Comparison of ENCODE assay signal across 9 mouse cellular contexts in genomic region chr19:3855091-3855490, GRCm38 (mm10). TPM values are rescaled to one million over a fixed set of nuclear protein-coding genes. Genes with fewer than 3 reads are reported as not detected.
DNase-seq lines count a peak whose midpoint lies in the region; ATAC-seq and TF ChIP-seq lines count a peak whose summit lies in the region.
"Had no signal": no experiment of that assay in that cellular context is flagged by ENCODE, and none has a peak within 500 bp of the region (broad histone marks: within the 10 kb centered on the region; RNA-seq: fewer than 3 reads in every experiment).

No protein-coding gene starts in this region.

- H3K27me3 ChIP-seq in forebrain, embryonic 11.5 days (ENCODE audit: control insufficient read depth, insufficient read depth, low read length): no peaks in the 10 kb centered on the region
- H3K27me3 ChIP-seq in forebrain, embryonic 16.5 days (replicated peaks; ENCODE audit: control insufficient read depth, insufficient read depth, low read length): no peaks in the 10 kb centered on the region
- no peaks in the 10 kb centered on the region for H3K27me3 ChIP-seq in midbrain, embryonic 13.5 days
- no peaks in the 10 kb centered on the region for H3K27me3 ChIP-seq in midbrain, embryonic 10.5 days (ENCODE audit: low read depth, poor library complexity, severe bottlenecking)
- no peaks in the 10 kb centered on the region for H3K27me3 ChIP-seq in limb, embryonic 13.5 days
- H3K27me3 ChIP-seq in stomach, postnatal 0 days (ENCODE audit: control insufficient read depth, insufficient read depth, low read length): no peaks in the 10 kb centered on the region

- no peak for TF ChIP-seq CTCF in stomach, postnatal 0 days (IDR thresholded peaks at IDR 0.05; ENCODE audit: low read depth)

- H3K9ac ChIP-seq in forebrain, embryonic 11.5 days (ENCODE audit: low read length): no peak overlapping the region
- H3K9ac ChIP-seq in forebrain, embryonic 16.5 days (replicated peaks; ENCODE audit: low read depth, low read length): no peak overlapping the region
- no peak overlapping the region for H3K9ac ChIP-seq in midbrain, embryonic 13.5 days (replicated peaks)
- H3K9ac ChIP-seq in limb, embryonic 13.5 days: no peak overlapping the region; the same call in 1 of the 2 replicates
- no peak overlapping the region for H3K9ac ChIP-seq in stomach, postnatal 0 days (ENCODE audit: low read length)

- H3K36me3 ChIP-seq in forebrain, embryonic 11.5 days (ENCODE audit: control insufficient read depth, insufficient read depth, low read length): no peaks in the 10 kb centered on the region; the same call in 1 of the 2 replicates
- H3K36me3 ChIP-seq in forebrain, embryonic 16.5 days (ENCODE audit: control insufficient read depth, insufficient read depth): no peaks in the 10 kb centered on the region
- no peaks in the 10 kb centered on the region for H3K36me3 ChIP-seq in midbrain, embryonic 13.5 days
- H3K36me3 ChIP-seq in midbrain, embryonic 10.5 days: peaks cover 12% of the 10 kb centered on the region
- H3K36me3 ChIP-seq in limb, embryonic 13.5 days: no peaks in the 10 kb centered on the region
- H3K36me3 ChIP-seq in stomach, postnatal 0 days (ENCODE audit: control insufficient read depth, insufficient read depth, low read length): no peaks in the 10 kb centered on the region

- TF ChIP-seq EP300 in stomach, postnatal 0 days (optimal IDR thresholded peaks at IDR 0.05): no peak

- H3K27ac ChIP-seq in forebrain, embryonic 11.5 days (ENCODE audit: low read depth, low read length): no peak overlapping the region
- no peak overlapping the region for H3K27ac ChIP-seq in forebrain, embryonic 16.5 days (ENCODE audit: low read length)
- no peak overlapping the region; the same call in 1 of the 2 replicates for H3K27ac ChIP-seq in midbrain, embryonic 13.5 days
- no peak overlapping the region for H3K27ac ChIP-seq in midbrain, embryonic 10.5 days (replicated peaks)
- H3K27ac ChIP-seq in limb, embryonic 13.5 days: peak overlapping the region; percentile 69
- no peak overlapping the region for H3K27ac ChIP-seq in stomach, postnatal 0 days (replicated peaks)

- 0 out of 2 replicates have a peak overlapping the region, but pooled peaks have one; percentile 3 for H3K4me2 ChIP-seq in forebrain, embryonic 11.5 days (ENCODE audit: low read depth, low read length, severe bottlenecking)
- no peak overlapping the region for H3K4me2 ChIP-seq in forebrain, embryonic 16.5 days (ENCODE audit: low read length)
- peak overlapping the region; percentile 22 for H3K4me2 ChIP-seq in midbrain, embryonic 13.5 days (replicated peaks)
- H3K4me2 ChIP-seq in limb, embryonic 13.5 days (replicated peaks): peak overlapping the region; percentile 48
- H3K4me2 ChIP-seq in stomach, postnatal 0 days (replicated peaks; ENCODE audit: low read depth): peak overlapping the region; percentile 36; the same call in 1 of the 2 replicates

- ATAC-seq in forebrain, embryonic 11.5 days (replicated peaks; ENCODE audit: low FRiP score): no peak
- no peak for ATAC-seq in forebrain, embryonic 16.5 days
- no peak for ATAC-seq in midbrain, embryonic 13.5 days
- ATAC-seq in limb, embryonic 13.5 days (ENCODE audit: low FRiP score, low read depth): no peak
- ATAC-seq in stomach, postnatal 0 days (ENCODE audit: low FRiP score, low TSS enrichment): no peak
- ATAC-seq in megakaryocyte progenitor cell, adult 5-6 weeks (replicated peaks; ENCODE audit: poor library complexity): no peak

- DNase-seq in forebrain, embryonic 11.5 days (ENCODE audit: low spot score): no peak
- no peak for DNase-seq in midbrain, embryonic 10.5 days (ENCODE audit: low spot score)
- no peak for DNase-seq in stomach, postnatal 0 days (ENCODE audit: low spot score)
- DNase-seq in layer of hippocampus, adult 18-20 months (ENCODE audit: low spot score in 2 of 2): no peak

- no peaks in the 10 kb centered on the region; the same call in 1 of the 2 replicates for H3K9me3 ChIP-seq in forebrain, embryonic 11.5 days (ENCODE audit: control insufficient read depth, low read length)
- no peaks in the 10 kb centered on the region for H3K9me3 ChIP-seq in forebrain, embryonic 16.5 days (ENCODE audit: control insufficient read depth, low read length)
- no peaks in the 10 kb centered on the region for H3K9me3 ChIP-seq in midbrain, embryonic 13.5 days
- no peaks in the 10 kb centered on the region for H3K9me3 ChIP-seq in midbrain, embryonic 10.5 days (replicated peaks)
- no peaks in the 10 kb centered on the region for H3K9me3 ChIP-seq in limb, embryonic 13.5 days
- H3K9me3 ChIP-seq in stomach, postnatal 0 days (ENCODE audit: control insufficient read depth, low read length): no peaks in the 10 kb centered on the region

- 66% methylated on average over 6 of the region's 6 CpGs for WGBS in forebrain, embryonic 11.5 days
- 61% methylated on average over 6 of the region's 6 CpGs for WGBS in forebrain, embryonic 16.5 days
- 78% methylated on average over 6 of the region's 6 CpGs for WGBS in midbrain, embryonic 13.5 days
- 76% methylated on average over 6 of the region's 6 CpGs for WGBS in midbrain, embryonic 10.5 days
- WGBS in limb, embryonic 13.5 days: 48% methylated on average over 6 of the region's 6 CpGs
- 38% methylated on average over 6 of the region's 6 CpGs for WGBS in stomach, postnatal 0 days

- H3K4me1 ChIP-seq in forebrain, embryonic 11.5 days (replicated peaks; ENCODE audit: control insufficient read depth, insufficient read depth, low read length): peaks cover 12% of the 10 kb centered on the region
- H3K4me1 ChIP-seq in forebrain, embryonic 16.5 days (replicated peaks; ENCODE audit: control insufficient read depth, insufficient read depth, low read length): peaks cover 32% of the 10 kb centered on the region
- H3K4me1 ChIP-seq in midbrain, embryonic 13.5 days (replicated peaks): peaks cover 43% of the 10 kb centered on the region
- peaks cover 42% of the 10 kb centered on the region for H3K4me1 ChIP-seq in midbrain, embryonic 10.5 days
- H3K4me1 ChIP-seq in limb, embryonic 13.5 days: peaks cover 43% of the 10 kb centered on the region
- peaks cover 8% of the 10 kb centered on the region for H3K4me1 ChIP-seq in stomach, postnatal 0 days (replicated peaks; ENCODE audit: control insufficient read depth, insufficient read depth)

- H3K4me3 ChIP-seq in forebrain, embryonic 11.5 days (ENCODE audit: low read depth, low read length): no peak overlapping the region
- H3K4me3 ChIP-seq in forebrain, embryonic 16.5 days (replicated peaks; ENCODE audit: low read length): no peak overlapping the region
- no peak overlapping the region for H3K4me3 ChIP-seq in midbrain, embryonic 13.5 days (replicated peaks)
- no peak overlapping the region for H3K4me3 ChIP-seq in midbrain, embryonic 10.5 days
- H3K4me3 ChIP-seq in limb, embryonic 13.5 days: peak overlapping the region; percentile 7; the same call in 1 of the 2 replicates
- no peak overlapping the region for H3K4me3 ChIP-seq in stomach, postnatal 0 days (ENCODE audit: low read depth, low read length)
- H3K4me3 ChIP-seq: erythroblast, embryonic 14.5 days had no signal

RNA-seq across cellular contexts. Expression of gene Chka, which starts 3.5 kb away (rescaled TPM):
- 65.8 and 70.0 TPM in 2 replicates for polyA plus RNA-seq in forebrain, embryonic 11.5 days (2014; fragmentation: Nextera tagmentation; extraction: Ambion mirVana)
- 57.5 and 66.7 TPM in 2 replicates for polyA plus RNA-seq in forebrain, embryonic 16.5 days (2015; fragmentation: Nextera tagmentation; extraction: Ambion mirVana)
- polyA plus RNA-seq in midbrain, embryonic 13.5 days (2015; fragmentation: Nextera tagmentation; extraction: Ambion mirVana): 49.5 and 58.0 TPM in 2 replicates
- polyA plus RNA-seq in midbrain, embryonic 10.5 days (2016; fragmentation: Nextera tagmentation; extraction: Ambion mirVana): 58.6 and 59.1 TPM in 2 replicates
- 46.0 and 47.8 TPM in 2 replicates for polyA plus RNA-seq in limb, embryonic 13.5 days (2015; fragmentation: Nextera tagmentation; extraction: Ambion mirVana)
- polyA plus RNA-seq in stomach, postnatal 0 days (2015; fragmentation: Nextera tagmentation; extraction: Ambion mirVana): 21.2 and 24.2 TPM in 2 replicates
- total RNA-seq in layer of hippocampus, adult 18-20 months (2021): 100 to 1,000 TPM in 1 of 2 experiments, 10 to 100 TPM in 1; 85.8 to 106 TPM
- total RNA-seq in megakaryocyte progenitor cell, adult 5-6 weeks (2015): 39.7 and 43.8 TPM in 2 replicates
- 38.2 and 39.8 TPM in 2 replicates for total RNA-seq in megakaryocyte progenitor cell, adult 5-6 weeks (2017)

RNA-seq across cellular contexts. Expression of gene Tcirg1, which starts 51.8 kb away (rescaled TPM):
- polyA plus RNA-seq in forebrain, embryonic 11.5 days (2014; fragmentation: Nextera tagmentation; extraction: Ambion mirVana): 11.4 and 15.7 TPM in 2 replicates
- polyA plus RNA-seq in forebrain, embryonic 16.5 days (2015; fragmentation: Nextera tagmentation; extraction: Ambion mirVana): 9.0 and 11.2 TPM in 2 replicates
- 7.4 and 10.9 TPM in 2 replicates for polyA plus RNA-seq in midbrain, embryonic 13.5 days (2015; fragmentation: Nextera tagmentation; extraction: Ambion mirVana)
- polyA plus RNA-seq in midbrain, embryonic 10.5 days (2016; fragmentation: Nextera tagmentation; extraction: Ambion mirVana): 17.0 and 17.6 TPM in 2 replicates
- polyA plus RNA-seq in limb, embryonic 13.5 days (2015; fragmentation: Nextera tagmentation; extraction: Ambion mirVana): 40.3 and 52.9 TPM in 2 replicates
- polyA plus RNA-seq in stomach, postnatal 0 days (2015; fragmentation: Nextera tagmentation; extraction: Ambion mirVana): 17.4 and 21.8 TPM in 2 replicates
- 10 to 100 TPM; 17.4 to 20.6 TPM for total RNA-seq in layer of hippocampus, adult 18-20 months (2021)
- 122 and 178 TPM in 2 replicates for total RNA-seq in megakaryocyte progenitor cell, adult 5-6 weeks (2015)
- total RNA-seq in megakaryocyte progenitor cell, adult 5-6 weeks (2017): 208 and 211 TPM in 2 replicates

RNA-seq across cellular contexts. Expression of gene Ndufs8, which starts 57.5 kb away (rescaled TPM):
- polyA plus RNA-seq in forebrain, embryonic 11.5 days (2014; fragmentation: Nextera tagmentation; extraction: Ambion mirVana): 189 and 206 TPM in 2 replicates
- polyA plus RNA-seq in forebrain, embryonic 16.5 days (2015; fragmentation: Nextera tagmentation; extraction: Ambion mirVana): 186 and 207 TPM in 2 replicates
- 232 TPM in 2 replicates for polyA plus RNA-seq in midbrain, embryonic 13.5 days (2015; fragmentation: Nextera tagmentation; extraction: Ambion mirVana)
- 251 and 262 TPM in 2 replicates for polyA plus RNA-seq in midbrain, embryonic 10.5 days (2016; fragmentation: Nextera tagmentation; extraction: Ambion mirVana)
- polyA plus RNA-seq in limb, embryonic 13.5 days (2015; fragmentation: Nextera tagmentation; extraction: Ambion mirVana): 259 and 267 TPM in 2 replicates
- polyA plus RNA-seq in stomach, postnatal 0 days (2015; fragmentation: Nextera tagmentation; extraction: Ambion mirVana): 277 and 284 TPM in 2 replicates
- total RNA-seq in layer of hippocampus, adult 18-20 months (2021): 100 to 1,000 TPM; 144 to 147 TPM
- 239 and 257 TPM in 2 replicates for total RNA-seq in megakaryocyte progenitor cell, adult 5-6 weeks (2015)
- total RNA-seq in megakaryocyte progenitor cell, adult 5-6 weeks (2017): 65.6 and 86.1 TPM in 2 replicates
